Mouse (Mus musculus) MEL (cell line): ENCODE measurements around the gene Mtg2.

Experiments
- BHLHE40 ChIP-seq: IDR thresholded peaks from 2 replicates; pipeline ENCODE4 v1.6.1; 2012; ENCODE audit warnings: low read depth, mild to moderate bottlenecking, inconsistent platforms, low read length, improper control_type of control experiment, borderline replicate concordance
- CTCF ChIP-seq, 3 experiments: IDR thresholded peaks in 2 of 3; conservative IDR thresholded peaks in 1 of 3; 2 replicates each; pipeline ENCODE4 v1.5.1; 2011 to 2012; ENCODE audit warnings: low read length in 3 of 3, low read depth in 2 of 3, mild to moderate bottlenecking in 2 of 3, improper control_type of control experiment in 1 of 3, inconsistent platforms in 1 of 3, mixed read lengths in 1 of 3, moderate library complexity in 1 of 3; ENCODE audit not compliant: control insufficient read depth in 1 of 3, insufficient read depth in 1 of 3, poor library complexity in 1 of 3, severe bottlenecking in 1 of 3
- MAX ChIP-seq: IDR thresholded peaks from 2 replicates; pipeline ENCODE4 v1.6.1; 2011; ENCODE audit warnings: low read length, improper control_type of control experiment
- MEF2A ChIP-seq: IDR thresholded peaks from 2 replicates; pipeline ENCODE4 v1.6.1; 2014; ENCODE audit warnings: low read depth, mild to moderate bottlenecking, inconsistent platforms, low read length, improper control_type of control experiment; ENCODE audit not compliant: poor library complexity, insufficient replicate concordance, severe bottlenecking; ENCODE audit errors: extremely low read depth
- MYC ChIP-seq: IDR thresholded peaks from 2 replicates; pipeline ENCODE4 v1.6.1; 2011; ENCODE audit warnings: low read depth, mild to moderate bottlenecking, low read length, improper control_type of control experiment, moderate library complexity
- NRF1 ChIP-seq: IDR thresholded peaks from 2 replicates; pipeline ENCODE4 v1.6.1; 2014; ENCODE audit warnings: low read depth, mild to moderate bottlenecking, inconsistent platforms, low read length, improper control_type of control experiment, moderate library complexity; ENCODE audit not compliant: poor library complexity, insufficient read depth, severe bottlenecking
- TAL1 ChIP-seq: IDR thresholded peaks from 2 replicates; pipeline ENCODE4 v1.6.1; 2012; ENCODE audit warnings: mild to moderate bottlenecking, inconsistent platforms, low read length, moderate library complexity, mixed read lengths
- TBP ChIP-seq: IDR thresholded peaks from 2 replicates; pipeline ENCODE4 v1.8.0; 2011; ENCODE audit warnings: low read depth, low read length, improper control_type of control experiment

DNA sequence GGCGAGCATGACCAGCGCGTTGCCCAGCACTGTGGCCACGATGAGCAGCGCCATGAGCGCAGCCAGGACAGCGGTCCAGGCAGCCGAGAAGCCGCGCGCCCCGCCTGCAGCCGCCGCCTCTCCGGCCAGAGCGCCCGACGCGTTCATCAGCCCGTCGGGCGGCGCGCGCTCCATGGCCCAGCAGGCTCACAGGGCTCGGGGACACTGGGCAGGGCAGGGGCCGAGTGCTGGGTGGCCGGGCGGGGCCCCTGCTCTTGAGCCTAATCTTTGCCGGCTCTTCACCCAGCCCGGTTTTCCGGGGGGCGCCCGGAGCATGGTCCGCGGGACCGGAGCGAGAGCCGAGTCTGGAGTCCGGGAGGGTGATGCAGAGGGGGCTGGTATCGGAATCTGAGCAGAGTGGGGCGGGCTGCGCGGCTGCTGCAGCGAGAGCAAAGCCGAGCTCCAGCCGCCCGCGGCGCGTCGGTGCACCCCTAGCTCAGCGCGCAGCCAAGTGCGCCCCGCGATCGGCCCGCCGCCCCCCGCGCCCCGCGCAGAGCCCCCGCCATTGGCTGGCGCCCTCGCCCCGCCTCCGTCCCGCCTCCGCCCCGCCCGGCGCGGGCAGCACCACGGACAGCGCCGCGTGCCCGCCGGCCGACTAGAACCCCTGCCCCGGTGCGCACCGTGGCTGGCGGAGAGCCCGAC, 33.7 kb downstream of the Mtg2 start, which contains the start of gene Hrh3:
- no peak for TF ChIP-seq TBP
- TF ChIP-seq CTCF (IDR thresholded peaks at IDR 0.05 in 2 of 3, conservative IDR thresholded peaks at IDR 0.05 in 1 of 3; ENCODE audit: control insufficient read depth in 1 of 3, insufficient read depth in 1 of 3, low read depth in 2 of 3, low read length in 3 of 3, poor library complexity in 1 of 3, severe bottlenecking in 1 of 3), result no peak
- no peak for TF ChIP-seq TAL1
- no peak for TF ChIP-seq BHLHE40
- no peak for TF ChIP-seq MAX
- no peak for TF ChIP-seq NRF1
- TF ChIP-seq MEF2A, result no peak
- no peak for TF ChIP-seq MYC
